Mouse (Mus musculus) monocyte, adult 2 months (primary cell): Measurements from ENCODE around the gene Rsc1a1.
A peak's percentile ranks its signal among the peaks of the same experiment; 100 is the strongest.

ENCODE experiments used
- DNase-seq, 2 experiments: peaks; one replicate each; pipeline ENCODE4 v3.0.0; 2022; ENCODE audit warnings: low spot score in 2 of 2, low read depth in 1 of 2

Gene Rsc1a1

DNA sequence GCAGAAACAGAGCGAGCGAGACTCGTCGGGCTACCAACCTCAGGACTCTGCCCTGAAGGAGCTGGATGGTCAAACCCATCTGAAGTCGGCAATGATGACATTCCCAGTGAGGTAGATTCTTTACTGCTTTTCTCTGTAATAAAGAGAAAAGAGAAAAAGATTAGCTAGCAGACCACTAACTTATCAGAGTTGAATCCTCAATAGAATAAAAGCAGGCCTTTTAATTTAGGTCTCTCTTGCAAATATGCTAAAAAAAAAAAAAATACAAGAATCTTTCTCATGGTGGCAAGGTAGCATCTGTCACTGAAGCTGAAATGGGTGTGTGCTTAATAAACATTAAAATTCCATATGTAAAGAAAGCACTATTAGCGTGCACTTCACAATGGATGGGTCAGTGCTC, at the start of gene Rsc1a1:
Gene Rsc1a1, minus strand, starts transcription at position 101 of the 400 bp plus-strand sequence.
- no peak for DNase-seq

DNA sequence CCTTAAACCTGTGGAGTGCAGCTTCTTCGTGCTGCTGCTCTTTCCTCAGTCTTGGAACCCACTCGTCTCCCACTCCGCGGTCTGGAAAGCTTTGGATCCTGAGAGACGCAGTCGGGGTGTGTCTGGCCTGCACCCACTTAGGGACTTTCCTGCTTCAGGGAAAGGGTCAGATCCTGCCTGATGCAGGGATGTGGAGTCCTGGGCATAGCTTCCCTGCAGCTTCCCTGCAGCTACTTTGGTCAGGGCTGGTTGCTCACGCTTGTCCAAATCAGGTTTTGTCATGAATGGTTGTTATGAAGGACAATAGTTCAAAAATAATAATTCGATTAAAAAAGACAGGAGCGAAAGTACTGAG, 49.8 kb upstream of the Rsc1a1 start:
- DNase-seq = no peak

DNA sequence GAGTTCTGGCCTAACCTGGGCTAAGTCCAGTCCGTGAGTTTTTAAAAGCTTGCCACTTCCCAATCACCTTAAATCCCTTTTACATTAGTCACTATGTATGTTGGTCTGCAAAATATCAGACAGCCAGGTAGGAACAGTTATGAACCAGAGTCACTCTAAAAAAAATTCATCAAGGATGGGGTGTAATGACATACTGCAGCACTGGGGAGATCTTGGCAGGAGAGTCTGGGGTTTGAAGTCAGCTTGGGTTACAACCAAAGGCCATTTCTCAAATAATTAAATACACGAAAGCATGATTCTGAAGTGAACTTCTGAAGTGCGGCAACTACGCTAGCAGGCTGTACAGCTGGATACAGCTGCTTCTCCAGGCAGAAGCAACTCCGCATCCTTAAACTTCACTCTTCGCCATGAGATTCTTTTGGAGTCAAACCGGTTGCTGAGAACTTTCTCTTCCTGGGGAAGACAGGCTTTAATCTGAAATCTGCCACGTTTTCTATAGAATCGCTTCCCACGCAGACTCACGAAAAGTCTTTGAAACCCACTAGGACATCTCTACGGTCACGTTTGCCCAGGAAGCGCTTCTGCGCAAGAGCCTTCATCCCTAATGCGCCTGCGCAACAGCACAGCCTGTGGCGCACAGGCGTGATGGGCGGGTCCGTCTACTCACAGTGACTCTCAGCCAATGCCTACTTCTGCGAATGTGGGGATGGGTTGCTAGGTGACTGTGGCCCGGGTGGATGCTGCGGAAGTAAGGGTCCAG, 49.2 kb upstream of the Rsc1a1 start:
- peak; percentile 59 to 78 for DNase-seq

DNA sequence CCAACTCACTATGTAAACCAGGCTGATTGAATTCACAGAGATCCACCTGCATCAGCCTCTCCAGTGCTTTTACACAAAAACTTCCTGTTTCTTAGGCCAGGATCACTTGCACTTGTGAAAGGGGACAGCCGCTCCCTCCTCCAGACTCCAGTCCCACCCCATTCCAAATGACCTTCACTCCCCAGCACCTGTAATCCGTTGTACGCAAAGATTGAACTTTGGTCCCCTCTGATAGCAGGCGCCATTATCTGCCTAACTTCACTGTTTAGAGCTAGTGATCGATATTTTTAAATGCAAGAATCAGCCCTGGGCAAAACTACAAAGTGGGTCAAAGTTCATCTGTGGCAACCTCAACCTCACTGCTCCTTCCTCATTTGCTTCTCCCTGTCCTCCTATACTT, 46.4 kb upstream of the Rsc1a1 start:
- no peak for DNase-seq

DNA sequence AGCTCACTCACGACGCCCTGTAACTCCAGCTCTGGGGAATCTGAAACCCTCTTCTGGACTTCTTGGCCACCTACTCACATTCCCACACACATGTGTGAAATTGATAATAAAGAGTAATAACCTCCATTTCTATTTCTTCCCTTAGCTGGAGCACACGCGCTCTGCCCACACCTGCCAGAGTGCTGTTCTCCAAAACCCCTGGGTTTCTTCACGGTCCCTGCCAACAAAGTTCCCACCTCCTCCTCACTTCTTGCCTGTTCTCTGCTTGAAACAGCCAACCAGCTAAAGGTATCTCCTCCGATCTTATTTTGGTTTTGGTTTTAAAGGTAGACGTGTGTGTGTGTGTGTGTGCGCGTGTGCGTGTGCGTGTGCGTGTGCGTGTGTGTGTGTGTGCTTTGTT, 45.0 kb upstream of the Rsc1a1 start:
- DNase-seq = no peak

DNA sequence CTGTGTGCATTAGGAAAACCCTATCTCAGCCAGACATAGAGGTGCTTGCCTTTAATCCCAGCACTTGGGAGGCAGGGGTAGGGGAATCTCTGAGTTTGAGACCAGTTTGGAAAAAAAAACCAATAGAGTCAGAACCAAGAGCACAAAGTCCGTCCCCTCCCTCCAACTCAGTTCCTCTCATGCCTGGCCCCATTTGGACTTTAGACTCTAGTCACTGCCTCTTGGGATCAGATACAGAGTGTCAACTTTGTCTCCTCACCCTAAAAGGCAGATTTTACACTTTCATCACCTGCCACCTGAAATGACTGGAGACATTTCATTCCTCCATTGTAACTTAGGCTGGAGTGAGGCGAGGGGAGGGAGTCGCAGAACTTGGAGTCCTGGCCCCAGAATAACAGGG, 43.9 kb upstream of the Rsc1a1 start:
- DNase-seq = no peak

DNA sequence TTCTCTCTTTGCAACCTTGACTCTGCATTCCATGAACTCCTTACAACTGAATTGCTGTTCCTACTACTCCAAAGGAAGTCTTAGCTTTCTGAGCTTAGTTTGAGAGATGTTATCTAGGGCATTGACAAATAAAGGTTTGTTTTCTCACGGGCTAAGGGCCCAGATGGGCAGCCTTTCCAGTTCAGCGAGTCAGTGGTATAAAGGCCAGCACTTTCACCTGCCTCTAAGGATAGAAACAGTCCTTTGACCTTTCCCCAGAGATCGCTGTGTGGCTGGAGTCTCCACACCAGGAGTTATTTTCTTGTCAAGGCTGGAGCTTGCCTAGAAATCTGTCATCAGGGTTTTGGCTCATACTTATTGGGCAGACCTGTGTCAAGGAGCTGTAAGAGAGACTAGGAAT, 40.3 kb upstream of the Rsc1a1 start:
- DNase-seq = no peak

DNA sequence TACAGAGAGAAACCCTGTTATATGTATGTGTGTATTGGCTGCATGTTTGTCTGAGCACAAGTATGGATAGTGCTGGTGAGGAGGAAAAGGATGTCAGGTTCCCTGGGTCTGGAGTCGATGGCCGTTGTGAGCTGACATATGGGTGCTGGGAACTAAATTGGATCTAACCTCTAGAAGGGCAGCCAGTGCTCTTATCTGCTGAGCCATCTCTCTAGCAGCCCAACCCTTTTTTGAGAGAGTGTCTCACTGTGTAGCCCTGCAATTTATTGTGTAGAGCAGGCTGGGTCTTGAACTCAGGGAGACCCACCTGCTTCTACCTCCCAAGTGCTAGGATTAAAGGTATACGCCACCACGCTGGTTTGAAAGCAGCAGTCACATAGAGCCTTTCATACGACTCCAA, 39.9 kb upstream of the Rsc1a1 start:
- no peak for DNase-seq

DNA sequence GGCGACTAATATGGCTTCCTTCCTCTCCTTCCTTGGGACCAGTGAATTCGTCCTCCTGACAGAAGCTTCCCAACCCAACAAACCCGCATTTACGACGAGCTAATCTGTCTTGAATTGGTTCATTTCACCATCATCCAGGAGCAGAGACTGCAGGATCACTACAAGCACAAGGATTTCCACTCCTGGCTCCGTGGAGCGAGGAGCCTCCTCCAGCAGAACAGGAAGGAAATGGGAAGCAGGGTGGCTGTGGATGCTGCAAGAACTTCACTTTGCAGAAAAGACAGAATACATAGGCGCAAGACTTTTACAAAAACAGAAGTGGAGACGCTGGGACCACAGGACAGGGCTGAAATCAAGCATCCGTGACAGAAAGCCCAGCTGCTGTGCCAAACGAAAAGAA, 39.2 kb upstream of the Rsc1a1 start:
- no peak for DNase-seq

DNA sequence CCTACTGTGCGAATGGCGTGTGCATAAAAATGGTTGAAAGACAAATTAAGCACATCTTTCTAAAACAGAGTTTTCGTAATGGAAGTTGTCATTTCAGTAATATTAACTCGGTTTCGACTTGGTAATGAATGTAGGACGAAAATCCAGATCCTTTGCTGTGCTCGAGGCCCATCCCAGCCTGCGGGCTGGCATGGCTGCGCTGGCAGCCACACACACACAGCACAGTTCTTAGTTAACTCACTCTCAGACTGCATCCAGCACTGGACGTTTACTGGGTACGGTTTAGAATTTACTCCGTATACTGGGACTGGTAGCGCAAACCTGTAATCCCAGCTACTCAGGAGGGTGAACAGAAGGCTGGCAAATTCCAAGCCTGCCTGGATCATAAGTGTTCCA, 38.3 kb upstream of the Rsc1a1 start:
- no peak for DNase-seq

DNA sequence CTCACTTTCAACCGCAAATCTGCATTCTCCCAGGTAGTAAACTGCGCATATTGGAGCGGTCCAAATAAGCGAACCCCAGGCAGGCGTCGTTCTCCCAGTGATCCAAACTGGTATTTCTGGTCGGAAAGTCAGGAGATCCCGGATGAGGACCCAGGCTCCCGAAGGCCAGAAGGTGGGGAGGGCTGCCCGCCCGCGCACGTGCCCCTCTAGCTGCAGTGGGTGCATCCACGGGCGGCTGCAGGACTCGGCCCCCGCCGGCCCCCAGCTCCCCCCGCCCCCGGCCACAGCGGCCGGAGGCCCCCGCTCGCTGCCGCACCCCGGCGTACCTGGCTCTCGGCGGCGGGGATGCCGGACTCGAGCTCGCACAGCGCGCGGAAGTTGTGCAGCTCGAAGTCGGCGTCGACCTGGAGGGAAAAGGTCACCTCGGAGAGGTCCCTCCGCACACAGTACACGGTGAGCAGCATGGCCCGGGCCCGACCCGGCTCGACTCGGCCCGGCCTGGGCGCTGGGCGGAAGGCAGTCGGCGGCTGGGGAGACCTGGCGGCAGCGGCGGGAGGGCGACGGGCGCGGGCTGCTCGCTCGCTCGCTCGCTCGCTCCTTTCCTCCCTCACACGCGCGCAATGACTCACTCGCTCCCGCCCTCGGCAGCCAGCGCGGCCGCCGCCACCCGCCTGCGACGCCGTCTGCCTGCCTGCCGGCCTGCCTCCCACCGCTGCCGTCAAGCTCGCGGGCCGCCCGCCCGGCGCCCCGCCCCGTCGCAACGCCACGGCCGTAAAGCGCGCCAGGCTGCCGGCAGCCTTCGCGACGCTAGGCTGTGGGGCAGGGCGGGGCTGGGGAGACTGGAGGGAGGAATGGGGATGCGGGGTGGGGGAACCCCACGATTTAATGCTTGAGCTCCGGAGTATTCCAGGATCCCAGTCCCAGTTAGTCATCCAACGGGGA, 37.6 kb upstream of the Rsc1a1 start, which contains the start of gene Ddi2:
Gene Ddi2, minus strand, starts transcription at position 689 of the 942 bp plus-strand sequence.
- DNase-seq = peak; percentile 61 to 84

DNA sequence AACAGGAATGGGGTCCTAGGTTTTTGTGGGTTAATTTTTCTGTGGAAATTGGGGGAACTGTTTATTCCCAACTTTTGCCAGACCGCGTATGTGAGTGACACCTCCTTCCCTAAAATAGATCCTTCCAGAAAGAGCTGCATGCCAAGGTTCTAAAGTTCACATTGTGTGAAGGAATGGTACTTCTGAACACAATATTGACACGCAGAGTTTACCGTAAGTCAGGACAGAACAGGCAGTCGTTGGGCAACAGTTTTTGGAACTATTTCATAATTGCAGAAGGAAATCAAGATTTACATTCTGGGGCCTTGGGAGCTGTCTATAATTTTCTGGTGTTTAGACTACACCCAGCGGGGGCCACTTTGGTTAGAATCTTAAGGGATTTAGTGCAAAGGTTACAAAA, 36.6 kb upstream of the Rsc1a1 start:
- DNase-seq = no peak

DNA sequence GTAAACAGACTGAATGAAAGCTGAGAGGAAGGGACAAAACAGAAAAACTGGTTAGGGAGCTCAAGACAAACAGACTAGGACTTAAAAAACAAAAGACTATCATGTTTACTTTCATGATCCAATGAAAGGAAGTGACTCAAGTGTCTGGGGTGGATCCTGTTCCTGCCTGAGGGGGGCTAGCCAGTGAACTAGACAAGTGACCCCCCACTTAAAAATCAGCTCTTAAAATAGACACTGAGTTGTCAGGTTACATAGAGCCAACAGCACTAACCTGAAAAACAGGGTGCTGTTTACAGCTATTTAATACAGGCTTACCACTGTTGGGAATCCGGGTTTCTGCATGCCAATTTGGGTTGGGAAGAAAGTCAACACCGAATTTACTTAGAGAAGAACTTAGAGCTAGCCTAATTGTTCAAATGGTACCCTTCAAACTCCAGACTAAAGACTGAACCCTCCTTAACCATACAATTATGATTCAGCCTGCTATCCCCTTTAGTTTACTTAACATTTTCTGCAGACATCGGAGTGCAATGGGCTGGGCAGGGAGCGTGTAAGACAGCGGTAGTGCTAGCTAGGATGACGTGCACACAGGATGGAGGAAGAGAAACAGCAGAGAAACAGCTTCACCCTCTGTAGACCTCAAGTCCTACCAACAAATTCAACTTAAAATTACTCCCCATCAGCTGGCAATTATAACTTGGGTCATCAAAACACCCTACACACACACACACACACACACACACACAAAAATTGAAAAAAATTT, 35.5 kb upstream of the Rsc1a1 start:
- DNase-seq = no peak

DNA sequence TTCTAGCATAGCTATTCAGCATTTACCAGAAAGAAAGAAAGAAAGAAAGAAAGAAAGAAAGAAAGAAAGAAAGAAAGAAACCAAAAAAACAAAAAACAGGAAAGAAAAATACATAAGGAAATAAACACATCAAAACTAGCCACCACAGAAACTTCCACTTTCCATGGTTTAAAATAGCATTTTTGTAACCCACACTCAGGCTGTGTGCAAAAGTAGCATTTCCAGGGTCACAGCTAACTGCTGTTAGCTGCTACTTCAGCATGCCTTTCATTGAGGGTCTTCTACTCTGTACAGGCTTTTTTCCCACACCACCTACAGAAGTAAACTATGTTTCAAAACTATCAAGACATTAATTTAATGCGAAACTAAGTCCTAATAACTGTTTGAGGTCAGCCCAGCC, 33.9 kb upstream of the Rsc1a1 start:
- no peak for DNase-seq

DNA sequence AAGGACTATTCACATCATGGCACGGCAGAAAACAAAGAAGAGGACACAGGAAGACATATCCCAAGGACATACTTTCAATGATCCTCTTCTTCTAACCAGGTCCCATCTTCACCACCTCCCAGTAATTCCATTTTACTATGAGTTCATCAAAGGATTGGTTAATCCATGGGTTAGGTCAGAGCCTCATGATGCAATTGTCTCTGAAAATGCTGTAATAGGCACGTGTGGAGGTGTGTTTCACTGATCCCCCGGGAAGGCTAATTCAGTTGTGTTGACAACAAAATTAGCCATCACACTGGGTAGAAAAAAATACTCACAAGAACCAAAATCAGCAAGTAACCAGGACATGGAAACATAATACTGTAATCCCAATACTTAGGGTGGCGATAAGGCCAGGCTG, 32.2 kb upstream of the Rsc1a1 start:
- no peak for DNase-seq

DNA sequence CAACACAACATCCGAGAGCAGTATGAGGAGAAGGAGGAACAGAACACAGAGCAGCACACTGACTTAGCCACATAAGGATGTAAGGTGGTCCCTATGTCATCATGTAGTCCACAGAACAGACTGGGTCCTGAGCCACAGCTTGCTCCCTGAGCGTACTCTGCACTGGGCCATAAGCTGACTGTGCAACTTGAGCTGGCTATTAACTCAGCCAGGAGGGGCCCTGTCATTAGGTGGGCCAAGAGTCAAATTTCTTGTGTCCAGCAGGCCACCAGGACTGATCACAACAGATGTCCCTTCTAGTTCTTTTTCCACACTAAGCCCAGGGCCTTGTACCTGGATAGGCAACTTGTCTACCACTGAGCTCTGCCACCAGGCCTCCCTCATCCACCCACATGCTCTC, 29.6 kb upstream of the Rsc1a1 start:
- DNase-seq = no peak

DNA sequence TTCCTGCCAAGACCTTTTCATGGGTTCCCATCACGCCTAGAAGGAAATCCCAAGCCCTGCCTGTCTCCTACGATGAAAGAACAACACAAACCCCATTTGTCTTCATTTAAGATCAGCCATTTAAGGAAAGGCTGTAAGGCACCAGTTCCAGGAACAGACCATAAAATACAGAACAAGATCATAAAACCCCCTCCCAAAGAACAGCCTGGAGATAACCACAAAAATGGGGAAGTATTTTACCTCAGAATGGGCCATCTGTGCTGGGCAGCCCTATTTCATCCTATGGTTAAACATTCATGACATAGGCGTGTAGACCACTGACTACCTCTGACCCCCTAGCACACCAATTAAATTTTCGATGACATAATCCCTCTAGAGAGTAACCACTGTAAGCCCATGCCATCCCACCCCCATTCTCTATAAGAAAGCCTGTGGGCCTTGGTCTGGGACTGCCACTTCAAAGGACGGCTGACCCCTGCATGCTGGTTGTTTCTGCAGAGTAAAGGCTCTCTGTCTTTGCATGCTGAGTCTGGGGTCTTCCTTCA, 28.3 kb upstream of the Rsc1a1 start:
- DNase-seq = no peak

DNA sequence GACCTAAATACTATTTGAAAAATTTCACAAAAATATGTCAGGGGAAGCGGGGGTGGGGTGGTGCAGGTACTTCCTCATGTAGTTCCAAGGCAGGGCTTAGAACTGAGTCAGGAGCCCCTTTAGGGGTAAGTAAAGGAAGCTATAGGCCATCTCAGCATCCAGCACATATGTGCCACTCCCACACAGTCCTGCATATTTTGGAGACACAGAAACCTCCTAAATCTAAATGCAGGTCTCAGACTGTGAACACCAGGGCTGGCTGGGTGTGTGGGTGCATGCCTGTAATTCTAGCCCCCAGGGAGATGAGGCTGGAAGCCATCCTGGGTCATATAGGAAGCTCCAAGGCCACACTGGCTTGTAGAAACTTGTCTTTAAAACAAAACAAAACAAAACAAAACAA, 25.9 kb upstream of the Rsc1a1 start:
- no peak for DNase-seq

DNA sequence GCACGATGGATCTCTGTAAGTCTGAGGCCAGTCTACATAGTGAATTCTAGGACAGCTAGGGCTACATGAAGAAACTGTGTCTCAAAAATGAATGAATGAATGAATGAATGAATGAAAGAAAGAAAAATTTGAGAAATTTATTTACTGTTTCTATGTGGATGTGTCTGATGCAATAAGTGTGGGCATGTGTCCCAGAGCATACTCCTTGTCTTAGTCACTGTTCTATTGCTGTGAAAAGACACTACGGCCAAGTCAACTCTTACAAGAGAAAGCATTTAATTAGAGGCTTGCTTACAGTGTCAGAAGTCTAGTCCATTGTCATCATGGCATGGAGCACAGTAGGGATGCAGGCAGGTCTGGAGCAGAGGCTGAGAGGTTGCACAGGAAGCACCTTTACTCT, 23.6 kb upstream of the Rsc1a1 start:
- no peak for DNase-seq

DNA sequence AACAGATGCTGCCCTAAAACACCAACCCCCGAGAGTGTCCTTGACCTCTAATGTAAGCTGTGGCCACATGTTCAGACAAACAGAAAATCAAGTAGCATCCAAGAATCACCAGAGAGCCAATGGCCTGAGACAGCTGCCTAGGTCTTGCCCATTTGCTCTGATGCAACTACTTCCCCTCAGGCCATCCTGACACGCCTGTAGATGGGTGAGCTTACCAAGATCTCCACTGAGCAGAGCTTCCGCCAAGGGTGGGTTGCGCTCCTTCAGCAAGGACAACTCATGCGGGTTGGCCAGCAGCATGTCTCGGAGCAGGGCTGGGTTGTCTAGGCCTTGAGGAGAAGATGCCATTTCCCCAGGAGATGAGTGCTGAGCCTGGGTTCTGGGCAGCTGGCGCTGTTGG, 22.6 kb upstream of the Rsc1a1 start:
- DNase-seq = no peak

DNA sequence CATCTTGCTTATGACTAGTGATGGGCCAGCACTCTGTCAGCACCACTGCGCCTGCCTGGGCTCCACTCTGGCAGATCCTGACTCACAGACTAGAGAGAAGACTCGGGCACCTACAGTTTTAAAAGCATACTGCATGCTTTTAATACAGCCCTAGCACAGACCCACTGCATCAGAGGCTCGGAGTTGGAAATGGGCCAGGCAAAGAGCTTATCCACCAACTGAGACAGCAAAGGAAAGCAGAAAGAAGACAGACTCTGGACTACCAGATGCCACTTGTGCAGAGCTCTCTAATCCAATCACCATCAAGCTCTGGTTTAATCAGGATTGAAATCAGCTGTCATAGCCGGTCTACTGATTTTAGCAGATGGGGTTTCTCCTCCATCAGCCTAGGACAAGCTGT, 19.9 kb upstream of the Rsc1a1 start:
- no peak for DNase-seq
